Mouse (Mus musculus): Measurements from ENCODE around the gene Chga.

DNA sequence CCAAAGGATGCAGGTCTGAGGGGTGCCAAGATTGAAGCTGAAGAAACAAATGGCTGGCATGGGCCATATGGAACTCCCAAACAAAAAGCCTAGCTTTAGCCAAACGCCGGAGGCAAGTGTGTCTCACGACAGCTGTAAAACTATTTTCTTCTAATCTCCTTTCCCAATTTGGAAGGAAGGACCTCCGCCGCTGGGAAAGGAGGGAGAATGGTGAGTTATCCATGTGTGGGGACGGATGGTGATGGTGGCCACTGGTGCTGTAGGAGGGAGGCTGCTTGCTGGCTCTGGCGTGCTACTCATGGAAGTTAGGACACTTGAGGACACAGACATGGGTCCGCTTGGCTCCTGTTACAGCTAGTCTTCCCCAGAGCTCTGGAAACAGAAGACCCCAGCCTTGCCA lies 14.5 kb upstream of the Chga start:
- TF ChIP-seq CTCF (IDR thresholded peaks at IDR 0.05) (no peak), EP300 (IDR thresholded peaks at IDR 0.05) (no peak)

Data from lung, postnatal 0 days (tissue).